Mouse (Mus musculus) 416B (cell line): ENCODE data around the gene Rae1.
A peak's percentile ranks its signal among the peaks of the same experiment; 100 is the strongest.

Experiments
- DNase-seq: peaks from one replicate; pipeline ENCODE4 v3.0.0; 2011; ENCODE audit warnings: low read depth

Gene Rae1

DNA sequence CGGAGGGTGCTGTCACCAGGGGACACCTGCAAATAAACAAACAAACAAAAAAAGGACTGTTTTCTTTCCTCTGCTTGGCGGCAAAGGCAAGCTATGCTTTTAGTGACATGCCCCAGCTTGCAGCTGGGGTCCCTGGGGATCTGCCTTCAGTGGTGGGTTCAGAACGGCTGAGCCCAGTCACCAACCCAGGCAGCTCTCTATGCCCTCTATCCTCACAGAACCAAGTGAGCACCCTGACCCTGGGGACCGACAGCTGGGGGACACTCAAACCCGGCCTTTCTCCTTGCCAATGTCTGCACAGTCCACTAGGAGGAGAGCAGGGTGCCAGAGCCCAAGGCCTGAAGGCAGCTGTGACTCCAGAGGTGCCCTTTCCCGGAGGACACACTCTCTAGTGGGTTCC is 49.9 kb downstream of the Rae1 start:
- DNase-seq: no peak

DNA sequence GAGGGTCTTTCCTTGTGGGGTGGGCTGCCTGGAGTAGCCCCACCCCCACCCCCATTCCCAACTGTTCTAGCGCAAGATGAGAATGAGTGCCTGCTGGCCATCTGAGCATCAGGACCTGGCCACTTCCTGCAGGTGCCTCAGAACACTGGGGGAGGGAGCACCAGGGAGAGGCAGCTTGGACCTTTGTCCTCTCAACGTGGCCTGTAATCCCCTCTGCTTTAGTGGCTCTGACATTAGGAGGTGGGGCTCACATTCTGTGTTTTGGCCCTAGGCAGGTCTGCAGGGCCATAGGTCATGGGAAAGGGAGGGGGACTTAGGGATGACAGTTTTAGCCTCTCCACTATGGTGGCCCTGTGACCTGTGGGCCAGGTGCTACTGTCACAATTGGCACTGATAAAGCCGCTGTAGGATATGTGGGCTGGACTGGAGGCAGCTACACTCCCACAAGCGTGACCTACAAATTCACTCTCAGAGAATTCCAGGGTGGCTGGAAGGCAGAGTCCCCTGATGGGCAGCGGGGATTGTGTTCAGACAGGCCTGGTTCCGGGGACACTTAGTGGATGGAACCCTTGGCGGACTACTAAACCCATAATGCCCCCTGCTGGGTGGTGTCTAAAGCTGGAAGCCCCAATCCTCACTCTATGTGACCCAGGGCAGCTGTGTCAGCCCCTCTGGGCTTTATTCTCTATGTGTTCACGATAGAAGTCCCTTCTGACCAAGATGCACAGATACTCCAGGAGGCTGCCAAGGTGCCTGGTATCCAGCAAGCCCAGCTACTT is 50.9 kb downstream of the Rae1 start:
- peak; percentile 52 for DNase-seq

DNA sequence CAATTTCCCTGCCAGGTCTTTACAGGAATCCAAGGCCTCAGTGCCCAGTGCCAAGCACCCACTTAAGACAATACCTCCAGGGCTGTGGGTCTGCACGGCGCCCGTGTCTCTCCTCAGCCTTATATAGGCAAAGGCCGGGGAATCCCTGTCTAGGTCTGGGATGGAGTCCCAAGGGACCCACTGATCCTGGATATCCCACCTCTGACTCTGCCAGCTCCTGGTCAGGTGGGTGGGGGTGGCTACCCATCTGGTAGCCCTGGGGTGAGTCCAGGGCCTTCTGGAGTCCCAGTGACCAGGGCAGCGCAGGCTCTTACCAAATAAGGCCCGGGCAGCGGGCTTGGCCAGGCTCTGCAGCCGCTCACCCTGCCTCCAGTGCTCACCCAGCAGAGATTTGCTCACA is 53.0 kb downstream of the Rae1 start:
- DNase-seq: no peak

DNA sequence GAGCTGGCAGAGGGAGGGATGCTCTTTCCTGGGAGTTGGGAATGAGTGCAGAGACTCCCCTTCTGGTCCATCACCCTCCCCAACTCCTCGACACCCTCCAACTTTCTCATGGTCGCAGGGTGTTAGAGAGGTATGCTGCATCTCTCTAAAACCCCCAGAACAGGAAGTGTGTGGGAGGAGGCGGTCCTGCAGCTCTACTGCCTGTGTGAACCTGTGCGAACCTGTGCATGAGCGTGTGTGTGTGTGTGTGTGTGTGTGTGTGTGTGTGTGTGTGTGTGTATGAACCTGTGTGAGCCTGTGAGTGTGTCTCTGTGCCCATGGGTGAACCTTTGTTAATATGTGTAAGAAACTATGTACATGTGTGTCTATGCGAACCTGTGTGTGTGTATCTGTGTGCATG is 53.9 kb downstream of the Rae1 start:
- DNase-seq: no peak

DNA sequence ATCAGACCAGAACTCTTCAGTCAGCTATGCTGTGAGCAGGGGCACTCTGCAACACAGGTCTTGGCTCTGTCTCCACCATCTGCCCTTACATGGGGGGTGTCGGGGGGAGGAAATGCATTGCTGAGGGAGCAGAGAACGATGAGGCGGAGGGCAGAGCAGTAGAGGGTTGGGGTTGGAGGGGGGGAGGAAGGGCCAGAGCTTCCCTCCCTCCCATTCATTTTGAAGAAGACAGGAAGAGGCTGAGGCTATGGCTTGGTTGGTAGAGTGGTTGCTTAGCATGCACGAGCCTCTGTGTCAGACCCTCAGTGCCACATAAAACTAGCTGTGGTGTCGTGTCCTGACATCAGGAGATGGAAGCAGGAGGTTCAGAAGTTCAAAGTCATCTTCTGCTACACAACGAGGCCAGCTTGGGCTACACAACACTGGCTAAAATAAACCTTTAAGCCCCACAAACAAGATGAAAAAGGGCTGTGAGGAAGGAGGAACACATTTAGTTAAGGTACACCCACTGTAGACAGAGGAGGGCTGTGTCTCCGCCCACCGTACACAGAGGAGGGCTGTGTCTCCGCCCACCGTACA is 56.5 kb downstream of the Rae1 start:
- DNase-seq: no peak

DNA sequence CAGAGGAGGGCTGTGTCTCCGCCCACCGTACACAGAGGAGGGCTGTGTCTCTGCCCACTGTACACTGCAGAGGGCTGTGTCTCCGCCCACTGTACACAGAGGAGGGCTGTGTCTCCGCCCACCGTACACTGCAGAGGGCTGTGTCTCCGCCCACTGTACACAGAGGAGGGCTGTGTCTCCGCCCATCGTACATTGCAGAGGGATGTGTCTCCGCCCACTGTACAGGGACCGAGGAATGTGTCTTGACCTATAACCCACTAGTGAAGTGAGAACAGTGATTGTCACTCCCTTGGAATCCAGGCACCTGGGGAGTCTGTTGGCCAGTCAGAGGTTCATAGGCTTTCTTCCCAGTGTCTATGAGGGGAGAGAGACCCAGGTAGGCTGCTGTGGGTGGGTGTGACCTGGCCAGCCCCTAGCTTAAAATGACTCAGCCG is 57.0 kb downstream of the Rae1 start:
- DNase-seq: peak; percentile 86

DNA sequence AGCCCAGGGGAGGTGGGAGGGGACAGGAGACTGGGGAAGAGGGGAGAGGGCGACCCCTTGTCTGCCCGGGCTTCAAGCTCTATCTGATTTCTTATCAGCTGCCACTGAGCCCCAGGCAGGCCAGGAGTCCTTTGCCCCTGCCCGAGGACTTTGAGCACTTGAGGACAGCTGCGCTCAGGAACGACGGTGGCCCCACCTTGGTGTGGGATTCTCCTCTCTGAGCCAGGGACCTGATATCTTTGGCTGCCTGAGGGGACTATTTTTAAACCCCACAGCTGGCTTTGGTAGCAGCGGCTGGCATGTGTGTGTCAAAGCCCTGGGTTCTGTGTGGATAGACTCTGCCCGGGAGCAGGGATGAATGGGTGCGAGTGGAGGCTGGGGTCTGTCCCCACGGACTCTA is 57.7 kb downstream of the Rae1 start:
- DNase-seq: no peak

DNA sequence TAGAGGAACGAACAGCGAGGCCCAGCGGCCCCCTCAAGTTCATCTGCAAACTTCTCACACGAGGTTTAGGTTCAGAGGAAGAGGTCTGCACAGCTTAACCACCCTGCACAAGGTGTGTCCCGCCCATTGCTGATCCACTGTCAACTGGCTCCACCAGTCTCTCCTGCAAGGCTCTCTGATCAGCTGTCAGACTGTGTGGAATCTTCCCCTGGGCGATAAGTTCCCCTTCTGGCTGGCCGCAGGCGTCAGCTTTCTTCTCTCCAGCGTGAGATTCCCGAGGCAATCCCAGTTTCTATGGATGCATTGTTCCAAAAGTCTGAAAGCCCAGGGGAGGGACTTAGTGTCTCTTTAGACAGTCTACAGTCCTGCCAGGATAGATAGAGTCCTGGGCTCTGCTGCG is 58.3 kb downstream of the Rae1 start:
- no peak for DNase-seq

DNA sequence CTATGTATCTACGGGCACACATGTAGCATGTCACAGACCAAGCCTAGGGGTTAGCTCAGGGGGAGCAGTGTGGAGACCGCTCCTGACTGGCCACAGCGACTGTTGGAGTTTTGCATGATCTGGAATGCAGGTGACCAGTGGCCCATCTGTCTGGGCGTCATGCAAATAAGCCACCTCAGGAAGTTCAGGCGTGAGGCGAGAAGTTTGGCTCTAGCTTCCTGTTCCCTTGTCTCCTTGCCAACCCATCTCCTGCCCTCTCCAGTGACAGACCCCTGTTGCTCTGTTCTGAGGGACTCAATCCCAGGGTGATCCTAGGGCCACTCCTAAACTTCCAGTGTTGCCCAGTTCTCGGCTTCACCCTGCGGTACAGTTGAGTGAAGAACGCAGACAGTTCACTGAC is 60.5 kb downstream of the Rae1 start:
- DNase-seq: no peak

DNA sequence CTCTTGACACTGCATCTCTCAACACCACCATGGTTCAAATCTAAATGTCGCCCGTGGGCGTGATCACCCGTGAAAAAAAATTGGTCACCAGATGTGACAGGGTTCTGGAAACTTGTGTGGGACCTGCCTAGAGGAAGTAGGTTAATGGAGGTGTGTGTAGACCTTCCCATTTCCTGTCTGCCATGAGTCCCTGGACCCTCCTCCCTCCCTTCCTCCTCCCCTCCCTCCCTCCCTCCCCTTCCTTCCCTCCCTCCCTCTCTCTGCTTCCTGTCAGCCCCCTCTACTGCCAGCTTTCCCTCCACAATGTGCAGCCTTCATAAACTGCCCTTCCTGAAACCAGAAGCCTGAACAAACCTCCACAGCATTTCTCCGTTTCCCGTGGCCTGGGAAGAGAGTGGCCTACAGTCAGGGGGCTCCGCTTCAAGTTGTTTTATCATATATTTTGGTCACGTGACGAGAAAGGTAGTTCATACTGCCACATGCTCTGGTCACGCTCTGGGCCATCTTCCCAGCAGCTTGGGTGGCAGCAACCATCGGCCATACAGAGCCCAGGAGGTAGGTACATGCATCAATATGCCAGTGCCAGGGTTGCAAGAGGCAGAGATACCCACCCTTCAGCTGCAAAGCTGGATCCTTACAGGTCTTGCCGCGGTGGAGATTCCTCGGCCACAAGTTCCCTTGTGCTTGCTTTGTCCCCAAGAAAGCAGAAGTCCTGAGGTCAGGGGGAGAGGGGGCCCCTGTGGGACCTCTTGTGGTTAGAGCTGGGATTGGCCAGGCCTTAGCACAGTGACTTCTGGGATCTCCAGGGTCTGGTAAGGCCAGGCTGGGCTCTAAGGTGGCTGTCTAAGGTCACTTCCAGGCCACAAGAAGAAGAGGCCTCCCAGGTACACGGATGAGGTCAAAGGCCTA is 61.8 kb downstream of the Rae1 start:
- peak; percentile 95 for DNase-seq

DNA sequence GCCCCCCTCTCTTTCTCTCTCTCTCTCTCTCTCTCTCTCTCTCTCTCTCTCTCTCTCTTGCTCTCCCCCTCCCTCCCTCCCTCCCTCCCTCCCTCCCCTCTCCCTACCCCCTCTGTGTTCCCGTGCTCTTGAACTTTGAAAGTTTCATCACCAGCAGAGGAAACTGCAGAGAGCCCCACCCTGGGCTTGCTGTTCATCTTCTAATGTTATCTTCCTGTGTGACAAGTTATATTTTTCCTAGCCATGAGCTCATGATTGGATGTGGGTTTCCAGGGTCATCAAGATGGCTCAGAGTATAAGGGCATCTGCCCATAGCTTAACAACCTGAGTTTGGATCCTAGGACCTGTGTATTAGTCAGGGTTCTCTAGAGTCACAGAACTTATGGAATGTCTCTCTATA is 63.3 kb downstream of the Rae1 start:
- peak; percentile 40 for DNase-seq

DNA sequence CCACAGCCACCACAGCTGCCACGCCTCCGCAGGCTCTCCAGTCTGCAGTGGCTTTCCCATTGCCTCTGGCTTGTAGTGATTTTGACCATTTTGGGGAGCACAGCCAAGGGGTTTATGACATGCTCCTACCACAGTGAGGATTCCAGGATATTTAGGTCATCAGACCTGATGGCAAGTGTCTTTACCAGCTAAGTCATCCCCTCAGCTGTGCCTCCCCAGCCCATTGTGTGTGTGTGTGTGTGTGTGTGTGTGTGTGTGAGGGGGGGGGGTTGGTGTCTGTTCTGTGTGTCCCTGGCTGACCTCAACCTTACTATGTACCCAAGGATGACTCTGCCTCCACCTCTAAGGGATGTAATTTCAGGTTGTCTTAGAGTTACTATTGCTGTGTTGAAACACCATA is 64.9 kb downstream of the Rae1 start:
- DNase-seq: no peak
